Mouse (Mus musculus): ENCODE data around the gene Gm614. TPM values are rescaled to one million over a fixed set of nuclear protein-coding genes. Genes with fewer than 3 reads are reported as not detected.

Gm614 gene
- polyA plus RNA-seq (2017; shearing (Covaris generic)) = 1 to 10 TPM; 2.8 to 3.5 TPM

DNA sequence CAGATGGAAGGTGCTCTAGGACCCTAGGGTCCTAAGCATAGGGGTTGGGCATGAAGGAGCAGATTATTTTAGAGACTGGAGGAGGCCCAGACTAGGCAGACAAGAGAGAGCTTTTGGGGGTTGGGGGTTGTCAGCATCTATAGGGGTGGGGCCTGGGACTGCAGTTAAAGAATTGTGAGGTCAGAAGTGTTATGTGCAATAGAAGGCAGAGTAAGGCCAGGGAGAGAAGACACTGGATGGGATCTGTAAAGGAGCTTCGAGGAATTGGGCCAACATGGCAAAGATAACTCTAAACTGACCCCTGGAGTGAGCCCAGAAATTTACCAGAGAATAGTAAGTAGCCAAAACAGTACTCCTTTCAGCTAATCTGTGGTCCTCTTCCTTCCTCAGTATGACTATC lies at the start of gene Gm614:
Gene Gm614 (minus strand): TSS at position 101 of the 400 bp plus-strand sequence.
- ATAC-seq = no peak

DNA sequence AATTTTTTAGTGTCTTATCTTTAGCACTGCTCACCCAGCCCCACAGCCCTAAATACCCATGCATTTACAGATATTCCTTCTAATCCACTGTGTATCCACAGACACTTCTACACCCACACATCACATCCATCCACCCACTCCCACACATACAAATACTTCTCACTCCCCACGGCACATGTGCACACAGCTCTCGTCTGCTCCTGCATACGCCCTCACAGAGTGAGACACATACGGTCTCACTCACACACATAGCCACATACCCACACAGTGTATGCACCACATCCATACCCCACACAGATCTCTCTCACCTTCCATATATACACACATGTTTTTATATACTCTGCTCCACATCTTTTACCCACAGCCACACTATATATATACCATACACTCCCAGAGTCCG lies 45.5 kb upstream of the Gm614 start:
- ATAC-seq = no peak

DNA sequence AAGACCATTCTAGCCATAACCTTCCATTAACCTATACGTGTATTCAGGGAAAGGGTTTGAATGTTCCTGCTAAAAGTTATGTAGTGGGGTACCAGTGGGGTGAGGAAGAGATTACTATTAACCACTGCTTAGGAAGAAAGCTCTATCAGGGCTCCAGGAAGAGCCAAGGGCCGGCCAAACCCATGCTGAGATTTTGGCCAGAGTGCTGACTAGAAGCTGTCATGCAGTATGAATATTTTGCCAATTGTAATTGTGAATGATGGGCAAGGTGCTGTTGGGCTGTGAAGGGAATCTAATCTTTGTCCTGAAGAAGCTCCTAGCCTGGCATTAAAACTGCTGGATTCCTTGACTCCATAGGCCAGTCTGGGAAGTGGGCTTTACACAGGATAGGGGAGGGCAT lies 40.9 kb upstream of the Gm614 start:
- ATAC-seq = no peak

DNA sequence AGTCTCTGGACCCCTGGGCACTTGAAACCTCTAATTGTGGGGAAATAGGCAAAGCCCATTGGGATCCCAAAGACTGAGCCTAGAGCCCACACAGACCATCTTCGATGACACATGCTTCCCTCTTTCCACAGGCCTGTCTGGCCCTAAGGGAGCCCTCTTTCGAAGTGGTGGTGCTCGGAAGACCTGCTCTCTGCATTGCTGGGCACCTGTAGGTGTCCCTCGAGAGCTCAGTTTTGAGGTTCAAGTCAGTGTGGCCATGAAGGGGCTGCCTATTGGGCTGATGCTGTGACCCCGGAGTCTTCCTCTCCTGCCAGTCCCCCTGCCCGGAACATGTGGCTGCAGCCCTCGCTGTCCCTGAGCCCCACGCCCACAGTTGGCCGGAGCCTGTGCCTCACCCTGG lies 37.9 kb upstream of the Gm614 start:
- ATAC-seq = no peak

DNA sequence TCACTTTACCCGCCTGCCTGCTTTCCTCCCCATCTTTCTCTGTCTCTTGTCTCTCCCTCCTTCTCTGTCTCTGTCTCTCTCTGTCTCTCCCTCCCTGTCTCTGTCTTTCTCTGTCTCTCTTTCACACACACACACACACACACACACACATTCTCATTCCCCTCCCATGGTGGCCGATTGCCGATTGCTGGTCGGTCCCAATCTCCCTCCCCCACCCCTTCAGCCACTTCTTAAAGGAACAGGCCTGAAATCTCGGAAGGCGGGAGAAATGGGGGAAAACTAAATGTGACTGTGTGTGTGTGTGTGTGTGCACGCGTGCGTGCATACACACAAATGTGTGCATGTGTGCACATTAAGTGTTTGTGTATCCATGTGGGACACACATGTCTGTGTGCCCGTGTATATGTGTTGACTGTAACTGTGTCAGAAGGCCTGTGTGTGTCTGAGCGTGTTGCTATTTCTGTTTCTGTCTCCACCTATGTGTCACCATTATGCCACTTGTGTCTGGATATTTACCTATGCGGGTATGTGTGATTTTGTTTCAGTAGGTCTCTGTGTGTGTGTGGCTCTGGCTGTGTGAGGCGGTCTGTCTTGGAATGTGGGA lies 36.7 kb upstream of the Gm614 start:
- no peak for ATAC-seq

DNA sequence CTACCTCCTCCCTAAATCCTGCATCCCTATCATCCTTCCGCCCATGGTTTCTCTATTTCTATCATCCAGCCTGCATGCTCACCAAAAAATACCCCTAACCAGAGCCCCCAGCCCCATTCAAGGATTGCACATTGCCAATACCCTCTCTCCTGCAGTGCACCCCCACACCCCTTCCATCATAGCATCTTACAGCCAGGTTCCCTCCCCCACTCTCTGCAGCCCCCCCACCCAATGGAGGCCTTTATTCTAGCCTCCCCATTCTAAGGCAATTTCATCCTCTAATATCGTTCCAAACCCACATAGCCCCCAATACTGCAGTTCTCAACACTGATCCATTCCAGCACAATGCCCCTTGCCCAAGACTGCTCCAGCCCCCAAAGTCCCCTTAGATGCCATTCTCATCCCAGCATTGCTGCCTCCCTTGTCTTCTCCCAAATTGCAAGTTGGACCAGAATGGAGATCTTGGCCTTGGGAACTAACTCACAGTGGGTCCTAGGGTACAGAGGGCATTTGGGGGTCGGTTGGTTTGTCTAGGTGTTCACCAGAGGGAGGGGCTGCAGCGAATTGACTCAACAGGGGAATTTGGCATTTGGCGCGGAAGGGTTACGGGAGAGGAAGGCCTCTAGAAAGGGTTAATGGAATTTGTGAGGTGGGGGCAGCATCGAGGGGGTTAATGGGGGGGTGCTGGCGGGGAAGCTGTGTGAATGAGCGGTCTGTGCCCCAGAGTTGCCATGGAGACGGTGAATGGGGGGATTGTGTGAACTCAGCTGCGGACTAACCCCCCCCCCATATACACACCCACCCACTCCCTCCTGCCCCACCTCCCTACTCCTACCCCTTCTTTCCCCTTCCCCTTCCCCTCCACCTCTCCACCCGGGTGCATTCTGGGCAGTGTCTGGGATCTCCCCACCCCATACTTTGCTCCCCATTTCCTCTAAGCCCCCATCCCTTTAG lies 36.0 kb upstream of the Gm614 start:
- no peak for ATAC-seq

DNA sequence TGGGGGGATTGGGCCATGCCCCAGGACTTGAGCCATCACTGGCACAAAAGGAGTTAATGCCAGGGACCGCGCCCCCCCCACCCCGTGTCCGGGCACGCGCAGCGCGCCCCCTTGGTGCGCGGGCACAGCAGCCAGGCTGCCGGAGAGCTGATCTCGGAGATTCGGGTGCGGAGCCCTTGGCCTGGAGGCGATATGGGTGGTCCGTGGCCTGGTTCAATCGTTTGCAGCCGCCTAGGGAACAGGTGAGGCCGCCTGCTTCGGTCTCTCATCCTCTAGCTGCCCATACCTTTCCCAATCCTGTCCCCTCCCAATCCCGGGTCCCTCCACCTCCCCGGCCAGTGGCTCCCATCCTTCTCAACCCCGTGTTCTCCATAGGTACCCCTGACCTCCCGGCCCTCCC lies 35.3 kb upstream of the Gm614 start, which contains the start of gene Nlgn3:
Gene Nlgn3 (plus strand): TSS at position 114 of the 400 bp plus-strand sequence.
- no peak for ATAC-seq

DNA sequence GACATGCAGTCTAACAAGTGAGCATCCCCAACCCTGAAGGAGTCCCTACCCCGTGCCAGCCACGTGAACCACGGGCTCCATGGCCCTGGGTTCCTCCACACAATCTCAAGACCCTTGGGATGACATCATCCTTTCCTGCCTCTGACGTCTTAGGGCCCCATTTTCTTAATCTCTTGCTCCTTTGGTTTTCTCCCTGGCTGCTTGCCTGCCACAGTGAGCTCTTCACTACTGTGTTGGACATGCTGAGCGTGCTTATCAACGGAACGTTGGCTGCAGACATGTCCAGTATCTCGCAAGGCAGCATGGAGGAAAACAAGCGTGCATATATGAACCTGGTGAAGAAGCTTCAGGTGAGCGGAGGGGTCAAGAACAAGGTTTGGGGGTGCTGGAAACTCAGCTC lies 26.3 kb upstream of the Gm614 start:
- ATAC-seq = no peak

DNA sequence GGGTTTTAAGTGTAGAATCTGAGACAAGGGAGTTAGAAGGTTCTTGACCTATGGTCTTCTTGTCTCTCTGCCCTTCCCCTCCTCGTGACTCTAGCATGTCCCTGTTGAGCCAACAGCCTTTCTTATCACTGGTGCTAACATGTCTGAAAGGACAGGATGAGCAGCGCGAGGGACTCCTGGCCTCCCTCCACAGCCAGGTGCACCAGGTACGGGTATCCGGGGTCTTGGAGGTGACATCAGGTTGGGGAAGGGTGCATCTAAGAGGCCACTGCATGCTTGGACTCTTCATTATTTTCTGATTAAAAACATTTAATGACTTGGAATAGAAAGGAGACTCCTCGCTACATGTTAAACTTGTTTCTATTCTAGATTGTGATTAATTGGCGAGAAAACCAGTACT lies 25.2 kb upstream of the Gm614 start:
- no peak for ATAC-seq

DNA sequence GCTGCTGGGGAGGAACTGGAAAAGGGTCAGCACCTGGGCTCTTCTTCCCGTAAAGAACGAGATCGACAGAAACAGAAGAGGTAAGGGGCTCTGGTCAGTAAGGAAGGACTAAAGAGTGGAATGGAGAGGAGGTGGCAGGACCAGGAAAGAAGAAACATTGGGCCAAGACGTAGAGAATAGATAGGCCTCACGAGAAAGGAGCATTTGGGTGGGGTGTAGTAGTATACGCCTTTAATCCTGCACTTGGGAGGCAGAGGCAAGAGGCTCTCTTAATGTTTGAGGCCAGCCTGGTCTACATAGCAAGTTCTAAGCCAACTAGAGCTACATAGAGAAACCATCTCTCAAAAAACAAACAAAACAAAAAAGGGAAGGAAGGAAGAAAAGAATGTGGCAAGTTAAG lies 24.6 kb upstream of the Gm614 start:
- ATAC-seq = no peak

DNA sequence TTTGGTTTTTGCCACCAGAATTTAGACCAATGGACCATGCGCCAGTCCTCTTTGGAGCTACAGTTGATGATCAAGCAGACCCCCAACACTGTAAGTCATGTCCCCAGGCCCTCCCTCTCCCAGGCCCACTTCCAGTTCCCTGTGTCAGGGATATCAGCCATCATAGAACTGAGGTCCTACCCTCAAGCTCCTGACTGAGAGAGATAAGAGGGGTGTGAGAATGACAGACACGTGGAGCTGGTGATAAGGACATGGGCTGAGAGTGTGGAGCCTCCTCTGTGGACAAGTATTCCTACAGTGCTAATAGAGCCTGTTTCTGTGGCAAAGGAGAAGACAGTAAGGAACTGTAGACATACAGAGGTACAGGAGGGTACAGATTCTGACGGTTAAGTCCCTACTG lies 23.8 kb upstream of the Gm614 start:
- ATAC-seq = no peak

DNA sequence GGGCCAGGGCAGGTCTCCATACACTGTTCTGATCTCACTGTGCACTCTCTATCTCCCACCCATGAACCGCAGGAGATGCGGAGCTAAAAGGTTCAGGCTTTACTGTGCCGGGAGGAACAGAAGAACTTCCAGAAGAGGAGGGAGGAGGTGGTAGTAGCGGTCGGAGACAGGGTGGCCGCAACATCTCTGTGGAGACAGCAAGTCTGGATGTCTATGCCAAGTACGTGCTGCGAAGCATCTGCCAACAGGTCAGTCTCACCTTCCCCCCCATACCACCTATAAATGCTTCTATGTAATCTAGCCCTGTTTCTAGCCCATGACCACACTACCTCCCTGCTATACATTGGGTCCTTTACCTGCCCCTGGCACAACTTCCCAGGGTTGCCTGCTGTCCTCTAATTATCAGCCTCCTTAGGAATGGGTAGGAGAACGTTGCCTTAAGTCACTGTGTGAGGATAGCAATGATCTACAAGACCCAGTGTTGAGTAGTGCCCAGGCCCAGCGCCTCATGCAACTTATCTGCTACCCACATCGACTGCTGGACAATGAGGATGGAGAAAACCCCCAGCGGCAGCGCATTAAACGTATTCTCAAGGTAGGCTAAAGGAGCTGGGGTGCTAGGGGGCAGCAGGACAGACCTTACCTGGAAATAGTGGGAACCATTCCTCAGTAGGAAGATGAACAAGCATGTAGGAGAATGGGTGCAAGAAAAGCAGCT lies 22.3 kb upstream of the Gm614 start:
- ATAC-seq = no peak

DNA sequence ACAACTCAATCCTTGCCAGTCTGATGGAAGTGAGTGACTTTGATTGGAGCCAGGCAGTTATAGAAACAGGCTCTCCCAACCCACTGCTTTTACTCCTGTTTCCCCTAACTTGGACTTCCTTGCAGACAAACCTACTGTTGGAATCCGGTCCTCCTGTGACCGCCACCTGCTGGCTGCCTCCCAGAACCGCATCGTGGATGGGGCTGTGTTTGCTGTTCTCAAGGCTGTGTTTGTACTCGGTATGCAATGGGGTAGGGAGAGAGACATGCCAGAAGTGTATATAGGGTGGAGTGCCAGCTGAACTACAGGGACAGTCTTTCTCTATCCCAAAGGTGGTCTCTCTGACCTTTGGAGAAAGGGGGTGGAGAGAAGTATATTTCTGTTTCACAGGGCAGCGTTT lies 21.7 kb upstream of the Gm614 start:
- peak; percentile 46 for ATAC-seq

DNA sequence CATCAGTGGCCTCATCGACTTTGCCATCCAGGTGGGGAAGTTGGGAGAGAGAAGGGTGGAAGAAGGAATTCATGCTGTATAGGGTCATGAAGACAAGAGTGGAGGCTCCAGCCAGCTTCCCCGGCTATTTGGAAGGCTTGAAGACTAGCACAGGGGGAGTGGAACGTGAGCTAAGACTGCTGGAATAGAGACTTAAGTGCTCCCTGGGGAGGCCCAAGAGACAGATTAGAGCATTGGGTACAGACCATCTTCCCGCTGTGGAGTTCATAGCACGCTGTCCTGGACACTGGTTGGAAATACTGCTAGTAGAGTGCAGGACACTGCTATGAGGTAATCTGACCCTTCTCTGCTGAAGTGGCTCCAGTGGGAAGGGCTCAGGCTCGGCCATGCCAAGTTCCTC lies 19.0 kb upstream of the Gm614 start:
- no peak for ATAC-seq

DNA sequence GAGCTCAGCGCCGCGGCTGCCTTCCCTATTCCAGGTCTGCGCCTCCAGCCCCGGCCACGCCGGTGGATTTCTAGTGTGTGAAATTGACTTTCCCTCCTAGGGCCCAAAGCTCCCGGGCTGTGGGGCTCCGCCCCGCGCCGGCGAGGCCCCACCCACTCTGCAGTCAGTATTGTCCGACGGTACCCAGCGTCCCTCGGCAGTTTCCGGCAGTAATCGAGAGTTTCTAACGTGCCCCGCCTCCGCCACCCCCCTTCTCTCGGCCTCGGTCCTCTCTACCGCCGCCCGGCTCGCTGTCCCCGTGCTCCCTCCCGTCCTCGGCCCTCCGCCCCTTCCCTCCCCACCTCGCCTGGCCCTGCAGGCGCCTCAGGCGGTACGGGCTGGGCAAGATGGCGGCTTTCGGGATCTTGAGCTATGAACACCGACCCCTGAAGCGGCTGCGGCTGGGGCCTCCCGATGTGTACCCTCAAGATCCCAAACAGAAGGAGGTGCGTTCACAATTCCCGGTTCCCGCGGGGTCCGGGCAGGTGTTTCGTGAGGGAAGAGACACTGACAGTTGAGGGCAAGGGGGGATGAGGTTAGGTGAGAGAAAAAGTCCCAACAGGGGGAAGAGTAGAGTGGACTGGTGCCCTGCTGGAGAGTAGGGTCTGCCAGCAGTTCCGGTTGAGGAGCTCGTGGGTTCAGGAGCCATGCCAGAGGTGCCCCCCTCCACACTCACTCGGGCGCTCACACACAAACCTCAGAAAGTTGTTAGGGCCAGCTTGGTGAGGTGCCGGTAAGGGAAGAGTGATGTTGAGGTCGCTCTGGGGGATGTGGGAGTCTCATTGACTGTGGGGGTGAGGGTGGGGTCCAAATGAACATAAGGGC lies 10.3 kb upstream of the Gm614 start, which contains the start of gene Med12:
Gene Med12 (plus strand): TSS at position 156 of the 864 bp plus-strand sequence.
- ATAC-seq = peak; percentile 90

DNA sequence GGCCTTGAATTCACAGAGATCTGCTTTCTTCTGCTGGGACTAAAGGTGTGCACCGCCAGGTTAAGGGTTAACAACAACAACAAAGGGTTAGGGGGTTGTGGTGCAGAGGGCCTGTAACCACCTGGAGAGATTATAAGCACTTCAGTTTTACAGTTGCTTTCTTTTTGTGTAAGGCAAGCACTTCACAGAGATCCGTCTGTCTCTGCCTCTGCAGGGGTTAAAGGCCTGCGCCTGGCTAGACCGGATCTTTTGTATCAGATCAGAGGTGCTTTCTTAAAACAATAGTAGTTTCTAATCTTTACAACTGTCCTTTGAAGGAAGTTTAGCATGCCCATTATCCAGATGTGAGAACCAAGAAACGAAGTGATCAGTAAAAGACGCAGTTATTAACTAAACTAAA lies 9.6 kb upstream of the Gm614 start:
- ATAC-seq = peak; percentile 41

DNA sequence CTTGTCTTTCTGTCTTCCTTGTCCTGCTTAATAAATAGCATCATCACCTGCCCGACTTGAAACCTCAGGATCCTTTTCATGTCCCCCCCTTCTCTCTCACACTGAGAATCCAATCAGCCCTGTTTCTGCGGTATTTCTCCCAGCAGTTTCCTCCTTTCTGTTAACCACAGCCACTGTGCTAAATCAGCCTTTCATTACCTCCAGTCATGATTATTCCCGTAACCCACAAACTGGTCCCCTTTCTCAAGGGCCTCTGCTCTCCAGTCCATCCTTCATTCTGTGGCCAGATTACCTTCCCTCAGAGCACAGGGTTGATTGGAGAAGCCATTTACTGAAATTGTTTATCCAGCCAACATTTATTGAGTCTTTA lies 4.9 kb upstream of the Gm614 start, which contains the start of gene Gm20489:
Gene Gm20489 (minus strand): TSS at position 269 of the 370 bp plus-strand sequence.
- no peak for ATAC-seq

DNA sequence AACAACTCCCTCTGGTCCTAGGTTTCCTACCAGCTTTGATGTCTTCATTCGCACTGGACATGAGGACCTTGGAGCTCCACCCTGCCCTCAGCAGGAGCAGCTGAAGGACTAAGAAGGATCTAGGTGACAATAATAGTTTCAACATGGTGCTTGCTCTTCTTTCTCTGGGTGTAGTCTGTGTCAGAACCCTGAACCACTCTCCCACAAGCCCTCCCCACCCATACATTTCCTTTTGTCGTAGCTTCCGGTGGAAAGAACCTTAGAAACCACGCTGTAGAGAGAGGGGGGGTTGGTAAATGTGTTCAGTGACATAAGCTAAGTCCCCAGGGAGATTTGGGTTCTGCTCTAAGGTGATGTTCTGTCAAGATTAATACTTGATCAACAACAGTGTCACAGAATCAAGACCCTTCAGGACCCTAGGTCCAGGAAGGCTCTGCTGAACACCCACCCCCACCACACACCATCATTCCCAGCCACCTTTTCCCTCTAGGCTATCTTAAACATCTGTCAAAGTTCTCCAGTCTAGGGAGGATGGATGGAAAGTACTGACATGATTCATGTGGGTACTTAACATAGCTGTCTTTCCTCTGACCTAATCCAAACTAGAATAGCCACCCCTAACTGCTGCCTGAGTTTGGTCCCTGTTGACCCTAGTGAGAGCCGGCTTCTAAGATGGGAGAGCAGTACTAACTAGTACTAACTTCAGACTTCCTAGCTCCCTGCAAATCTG lies 4.4 kb upstream of the Gm614 start, which contains the start of gene Il2rg:
Gene Il2rg (minus strand): TSS at position 231 of the 730 bp plus-strand sequence.
- ATAC-seq = peak; percentile 89

DNA sequence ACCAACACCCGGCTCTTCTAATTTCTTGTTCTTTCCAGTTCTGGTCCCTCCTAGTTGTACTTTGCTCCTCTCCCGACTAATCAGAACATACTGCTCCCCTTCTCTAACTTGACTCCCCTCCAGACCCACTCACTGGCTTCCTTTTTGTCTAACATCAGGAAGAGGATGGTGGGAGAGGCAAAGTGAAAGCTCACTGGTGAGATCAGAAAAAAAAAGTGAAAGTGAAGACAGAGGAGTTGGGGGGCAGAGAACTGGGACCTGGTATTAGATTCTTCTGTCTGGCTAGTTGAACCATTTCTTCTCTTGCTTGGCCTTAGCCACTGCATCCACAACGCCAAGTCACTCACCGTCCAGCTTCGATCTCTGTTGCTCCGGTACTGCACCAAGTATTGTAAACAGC lies 2.8 kb upstream of the Gm614 start:
- ATAC-seq = no peak

DNA sequence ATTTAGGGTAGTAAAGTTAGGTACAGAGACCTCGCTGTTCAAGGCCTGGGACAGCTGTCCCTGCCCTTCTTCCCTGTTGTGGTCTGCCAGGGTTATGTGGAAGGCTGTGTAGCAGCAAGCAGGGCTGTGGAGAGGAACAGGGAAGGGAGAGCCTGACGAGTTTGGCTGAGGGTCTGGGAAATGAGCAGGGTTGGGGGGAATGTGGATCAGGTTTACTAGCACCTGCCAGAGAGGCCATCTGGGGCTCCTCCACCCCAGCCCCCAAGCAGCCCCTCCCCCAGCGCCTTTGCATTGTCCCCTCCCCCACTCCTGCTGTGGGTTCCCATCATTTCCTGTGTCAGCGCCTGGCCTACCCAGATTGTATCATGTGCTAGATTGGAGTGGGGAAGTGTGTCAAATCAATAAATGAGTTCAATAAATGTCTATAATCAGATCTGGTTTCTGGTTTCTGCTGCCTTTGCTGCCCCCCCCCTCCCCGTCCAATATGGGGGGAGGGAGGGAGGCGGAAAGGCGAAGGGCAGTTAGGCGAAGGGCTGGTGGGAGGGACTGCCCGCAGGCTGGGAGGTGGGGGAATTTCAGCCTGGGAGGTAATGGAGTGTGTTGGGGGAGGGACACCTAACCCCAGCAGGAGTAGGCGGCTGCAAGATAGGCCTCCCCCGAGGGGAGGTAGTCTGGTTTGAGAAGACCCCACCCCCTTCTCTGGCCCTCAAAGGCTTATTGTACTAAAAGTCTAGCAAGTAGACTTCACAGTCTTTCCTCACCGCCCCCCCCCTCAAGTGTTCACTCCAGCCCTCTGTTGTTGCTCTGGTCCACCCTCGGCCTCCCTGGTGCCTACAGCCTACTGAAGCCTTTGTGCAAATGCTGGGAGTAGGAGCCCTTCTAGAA lies 3.1 kb downstream of the Gm614 start:
- no peak for ATAC-seq

All from activated CD4-positive, CD25-positive, alpha-beta regulatory T cell, adult 4 months (primary cell).